Mouse (Mus musculus) forebrain, postnatal 0 days (tissue): Measurements from ENCODE around the gene Tenm3. TPM values are rescaled to one million over a fixed set of nuclear protein-coding genes. Genes with fewer than 3 reads are reported as not detected.

Experiments used
- ATAC-seq: fragments of 200-750 bp; cut with Nextera tagmentation; 2 replicates; pipeline ENCODE4 v1.8.0; 2017; ENCODE audit warnings: mild to moderate bottlenecking, moderate library complexity
- DNase-seq: peaks from one replicate; pipeline ENCODE4 v3.0.0-alpha.2; 2015
- H3K27ac ChIP-seq: fragments of 300-500 bp; sonication (generic); 2 replicates; pipeline ENCODE4 v1.5.1; 2014; ENCODE audit warnings: low read depth, mild to moderate bottlenecking, antibody characterized with exemption, low read length, moderate library complexity, mixed read lengths
- H3K27me3 ChIP-seq: fragments of 300-500 bp; sonication (generic); 2 replicates; pipeline ENCODE4 v1.6.1; 2014; ENCODE audit warnings: mild to moderate bottlenecking, low read length, mixed read lengths; ENCODE audit not compliant: insufficient read depth
- H3K36me3 ChIP-seq: fragments of 300-500 bp; sonication (generic); 2 replicates; pipeline ENCODE4 v1.6.1; 2014; ENCODE audit warnings: mild to moderate bottlenecking, moderate library complexity; ENCODE audit not compliant: insufficient read depth
- H3K4me1 ChIP-seq: fragments of 300-500 bp; sonication (generic); 2 replicates; pipeline ENCODE4 v1.6.1; 2014; ENCODE audit warnings: antibody characterized with exemption; ENCODE audit not compliant: insufficient read depth
- H3K4me2 ChIP-seq: fragments of 300-500 bp; sonication (generic); 2 replicates; pipeline ENCODE4 v1.6.1; 2014; ENCODE audit warnings: low read depth, mild to moderate bottlenecking, moderate library complexity
- H3K4me3 ChIP-seq: fragments of 300-500 bp; sonication (generic); 2 replicates; pipeline ENCODE4 v1.5.1; 2014; ENCODE audit warnings: low read depth, low read length, mixed read lengths
- H3K9ac ChIP-seq: fragments of 300-500 bp; sonication (generic); 2 replicates; pipeline ENCODE4 v1.6.1; 2014; ENCODE audit warnings: mild to moderate bottlenecking
- H3K9me3 ChIP-seq: fragments of 300-500 bp; sonication (generic); 2 replicates; pipeline ENCODE4 v1.6.1; 2016; ENCODE audit warnings: low read length
- CTCF ChIP-seq: sonication (generic); IDR thresholded peaks from 2 replicates; pipeline ENCODE4 v1.5.1; 2016; ENCODE audit warnings: antibody characterized with exemption, control low read depth, low read depth
- WGBS: fragments of 180-500 bp; shearing (Covaris S2); extraction: QIAGEN DNeasy Blood & Tissue Kit; methylation state at CpG from one replicate; pipeline ENCODE4 v1.1.7; 2014; 5-methylcytosine and 5-hydroxymethylcytosine counted together
- polyA plus RNA-seq: library from polyadenylated mRNA; unstranded; fragments of >200 nt; fragmentation: Nextera tagmentation; extraction: Ambion mirVana; gene quantifications from 2 replicates; pipeline ENCODE4 v1.2.1, GENCODE M21; 2015
- total RNA-seq: library from RNA; depleted of rRNA; stranded (reverse); fragments of >200 nt; gene quantifications from 2 replicates; pipeline ENCODE4 v1.2.3, GENCODE M21; 2014

The Tenm3 gene
- total and polyA plus RNA-seq, 2 experiments from 2014 or later = 21.6 to 111 TPM

- Histone ChIP-seq H3K9ac (no peak overlapping the region), H3K4me1 (no peaks in the 10 kb centered on the region), H3K27me3 (no peaks in the 10 kb centered on the region), H3K27ac (no peak overlapping the region), H3K4me2 (no peak overlapping the region), H3K36me3 (no peaks in the 10 kb centered on the region), H3K4me3 (no peak overlapping the region), H3K9me3 (0 out of 2 replicates have a peak, but pooled peaks cover 3% of the 10 kb centered on the region)
- WGBS = 78% methylated on average over 9 of the region's 9 CpGs
- ATAC-seq (no peak), DNase-seq (no peak)
- TF ChIP-seq CTCF = no peak
Observed at GRCm38 (mm10) chr8:48715616-48716015, 128.1 kb downstream of the Tenm3 start.

DNA sequence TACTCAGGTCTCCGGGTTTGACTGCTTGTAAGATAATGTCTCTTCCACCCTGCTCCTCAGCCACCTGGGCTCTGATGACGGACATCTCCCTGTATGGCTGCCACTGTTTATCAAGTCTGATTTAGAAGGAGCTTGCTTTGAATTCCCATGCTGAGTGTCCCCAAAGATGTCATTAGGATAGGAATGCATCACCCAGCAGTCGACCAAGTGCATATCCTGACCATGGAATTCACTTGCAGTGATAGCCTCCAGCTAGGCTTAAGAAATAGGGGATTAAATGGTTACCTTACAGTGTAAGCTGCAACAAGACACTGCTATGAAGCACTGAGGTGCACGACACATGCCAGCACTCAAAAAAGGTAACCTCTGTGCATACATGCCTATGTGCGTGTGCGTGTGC, 137.1 kb downstream of the Tenm3 start:
- Histone ChIP-seq H3K27ac (no peak overlapping the region), H3K27me3 (no peaks in the 10 kb centered on the region), H3K4me2 (no peak overlapping the region), H3K9ac (no peak overlapping the region), H3K4me3 (no peak overlapping the region), H3K9me3 (0 out of 2 replicates have a peak, but pooled peaks cover 3% of the 10 kb centered on the region), H3K4me1 (no peaks in the 10 kb centered on the region), H3K36me3 (no peaks in the 10 kb centered on the region)
- ATAC-seq = no peak
- no peak for TF ChIP-seq CTCF
- 92% methylated on average over 6 of the region's 6 CpGs for WGBS
- DNase-seq = no peak

GRCm38 (mm10) chr8:48704885-48705515, 138.8 kb downstream of the Tenm3 start:
- no peak for TF ChIP-seq CTCF
- no peaks in the 10 kb centered on the region for H3K27me3 ChIP-seq
- H3K4me3 ChIP-seq = no peak overlapping the region
- no peaks in the 10 kb centered on the region for H3K36me3 ChIP-seq
- no peak overlapping the region for H3K4me2 ChIP-seq
- no peaks in the 10 kb centered on the region for H3K9me3 ChIP-seq
- H3K9ac ChIP-seq = no peak overlapping the region
- DNase-seq (no peak), ATAC-seq (no peak)
- no peak overlapping the region for H3K27ac ChIP-seq
- no peaks in the 10 kb centered on the region for H3K4me1 ChIP-seq
- WGBS = 61% methylated on average over 10 of the region's 10 CpGs

DNA sequence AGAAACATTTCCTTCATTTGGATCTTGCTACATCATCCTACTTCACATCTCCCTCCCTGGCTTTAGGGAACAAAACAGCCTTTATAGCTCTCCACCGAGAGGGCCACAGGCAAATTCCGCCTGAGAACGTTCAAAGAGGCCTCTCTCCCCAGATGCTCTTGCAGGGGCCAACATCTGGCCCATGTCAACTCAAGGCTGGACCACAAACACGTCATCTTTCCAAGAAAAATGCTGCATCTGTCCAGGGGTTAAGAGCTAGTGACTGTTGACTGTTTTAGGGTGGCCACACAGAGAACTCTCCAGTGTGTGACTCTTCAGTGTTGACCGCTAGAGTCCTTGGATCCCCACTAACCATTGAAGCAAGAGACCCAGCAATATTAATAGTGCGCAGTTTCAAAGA, 139.3 kb downstream of the Tenm3 start:
- DNase-seq (no peak), ATAC-seq (no peak)
- TF ChIP-seq CTCF = no peak
- Histone ChIP-seq H3K36me3 (no peaks in the 10 kb centered on the region), H3K4me2 (no peak overlapping the region), H3K27me3 (no peaks in the 10 kb centered on the region), H3K9me3 (no peaks in the 10 kb centered on the region), H3K4me1 (no peaks in the 10 kb centered on the region), H3K27ac (no peak overlapping the region), H3K9ac (no peak overlapping the region), H3K4me3 (no peak overlapping the region)
- 76% methylated on average over 6 of the region's 6 CpGs for WGBS

DNA sequence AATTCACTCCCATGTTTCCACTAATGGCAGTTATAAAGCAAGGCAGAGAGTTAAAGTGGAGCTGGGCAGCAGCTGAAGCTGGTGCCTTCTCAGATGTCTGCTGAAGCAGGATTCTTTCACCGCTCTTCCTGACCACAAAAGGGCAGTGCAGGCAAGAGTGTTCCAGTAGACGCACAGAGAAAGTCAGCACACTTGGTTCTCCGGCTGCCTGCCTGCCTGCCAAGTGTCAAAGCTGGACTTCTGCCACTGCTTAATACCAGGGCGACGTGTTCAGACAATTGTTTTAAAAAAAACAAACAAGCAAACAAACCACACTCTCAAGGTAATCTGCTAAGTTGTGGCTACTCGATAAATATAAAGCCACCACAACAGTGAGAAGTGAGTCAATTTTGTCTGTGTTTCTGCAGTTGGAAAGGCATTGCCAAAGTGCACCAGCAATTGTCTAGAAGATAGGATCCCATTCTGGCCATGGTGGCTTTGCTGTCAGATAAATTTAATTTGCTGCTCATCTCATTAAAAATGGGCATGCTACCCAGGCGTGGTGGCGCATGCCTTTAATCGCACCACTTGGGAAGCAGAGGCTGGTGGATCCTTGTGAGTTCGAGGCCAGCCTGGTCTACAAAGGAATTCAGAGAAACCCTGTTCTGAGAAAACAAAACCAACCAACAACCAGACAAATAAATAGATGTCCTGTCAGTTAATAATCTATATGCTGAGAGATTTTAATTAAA, 152.9 kb downstream of the Tenm3 start:
- peak; percentile 26; the same call in 1 of the 2 replicates for TF ChIP-seq CTCF
- Histone ChIP-seq H3K9ac (no peak overlapping the region), H3K9me3 (no peaks in the 10 kb centered on the region), H3K27ac (no peak overlapping the region), H3K36me3 (no peaks in the 10 kb centered on the region), H3K4me3 (no peak overlapping the region), H3K27me3 (no peaks in the 10 kb centered on the region), H3K4me2 (no peak overlapping the region), H3K4me1 (no peaks in the 10 kb centered on the region)
- WGBS = 41% methylated on average over 10 of the region's 10 CpGs
- ATAC-seq (peak; percentile 34; the same call in 1 of the 2 replicates), DNase-seq (peak; percentile 36)

DNA sequence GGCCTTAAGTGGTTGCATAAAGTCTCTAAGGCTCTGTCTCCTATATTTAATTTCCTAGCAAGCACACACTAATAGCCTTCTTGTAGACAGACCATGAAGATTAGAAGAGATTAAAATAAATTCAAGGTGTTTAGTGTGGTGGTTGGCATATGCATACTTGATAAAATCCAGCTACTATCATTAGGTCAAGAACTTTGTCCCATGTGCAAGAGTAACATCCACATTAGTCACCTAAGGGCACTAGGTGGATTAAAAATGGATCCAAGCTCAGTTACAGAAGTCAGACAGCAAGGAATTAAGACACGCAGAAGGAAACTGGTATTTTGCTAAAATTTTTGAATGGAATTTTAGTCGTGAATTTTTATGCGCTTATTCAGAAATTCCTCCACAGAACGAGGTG, 155.0 kb downstream of the Tenm3 start:
- Histone ChIP-seq H3K27ac (no peak overlapping the region), H3K9ac (no peak overlapping the region), H3K36me3 (no peaks in the 10 kb centered on the region), H3K27me3 (no peaks in the 10 kb centered on the region), H3K4me2 (no peak overlapping the region), H3K9me3 (no peaks in the 10 kb centered on the region), H3K4me3 (no peak overlapping the region), H3K4me1 (no peaks in the 10 kb centered on the region)
- no peak for DNase-seq
- no peak for ATAC-seq
- 79% methylated on average over 4 of the region's 4 CpGs for WGBS
- no peak for TF ChIP-seq CTCF

- Histone ChIP-seq H3K27me3 (no peaks in the 10 kb centered on the region), H3K27ac (no peak overlapping the region), H3K4me1 (no peaks in the 10 kb centered on the region), H3K36me3 (no peaks in the 10 kb centered on the region), H3K4me3 (no peak overlapping the region), H3K9ac (no peak overlapping the region), H3K9me3 (no peaks in the 10 kb centered on the region), H3K4me2 (no peak overlapping the region)
- WGBS = 84% methylated on average over 9 of the region's 9 CpGs
- no peak for TF ChIP-seq CTCF
- DNase-seq (no peak), ATAC-seq (no peak)
Observed at GRCm38 (mm10) chr8:48688188-48688587, 155.6 kb downstream of the Tenm3 start.
